Mouse (Mus musculus): ENCODE data around the gene Glp1r. TPM values are rescaled to one million over a fixed set of nuclear protein-coding genes. Genes with fewer than 3 reads are reported as not detected.

Gene Glp1r
- polyA plus RNA-seq, 1 experiment = 0.07 TPM

DNA sequence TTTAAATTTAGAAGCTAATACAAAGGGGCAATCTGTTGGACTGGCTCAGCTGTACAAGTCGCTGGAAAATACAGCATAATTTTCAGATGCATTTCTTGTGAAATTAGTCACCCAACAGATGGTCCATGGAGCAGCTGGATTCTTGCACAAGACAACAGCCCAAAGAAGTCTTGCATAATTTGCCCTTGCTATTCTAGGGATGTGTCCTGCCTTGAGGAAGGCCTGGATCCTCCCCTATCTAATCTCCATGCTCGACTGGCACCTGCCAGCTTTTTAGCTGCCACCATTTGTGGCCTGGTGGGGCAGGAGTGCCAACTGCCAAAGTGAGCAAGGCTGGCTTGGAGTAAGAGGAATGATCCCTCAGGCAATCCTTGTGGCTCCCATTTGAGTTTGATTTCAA, 75.7 kb downstream of the Glp1r start:
- H3K4me1 ChIP-seq (replicated peaks; ENCODE audit: control insufficient read depth, insufficient read depth, low read length) = peaks cover 3% of the 10 kb centered on the region; the same call in 1 of the 2 replicates

GRCm38 (mm10) chr17:30978556-30978955, 76.9 kb downstream of the Glp1r start:
- H3K36me3 ChIP-seq (ENCODE audit: control insufficient read depth, insufficient read depth, low read length) = no peaks in the 10 kb centered on the region
- peaks cover 3% of the 10 kb centered on the region; the same call in 1 of the 2 replicates for H3K4me1 ChIP-seq (replicated peaks; ENCODE audit: control insufficient read depth, insufficient read depth, low read length)
- 83% methylated on average over 10 of the region's 10 CpGs for WGBS
- no peak overlapping the region for H3K4me3 ChIP-seq (ENCODE audit: control insufficient read depth, insufficient read depth, low read length)
- no peaks in the 10 kb centered on the region for H3K27me3 ChIP-seq (ENCODE audit: control insufficient read depth, insufficient read depth, low read length)
- no peak for TF ChIP-seq CTCF (IDR thresholded peaks at IDR 0.05; ENCODE audit: borderline replicate concordance, control insufficient read depth, extremely low read depth, insufficient read depth, low read length, poor library complexity)
- no peak for TF ChIP-seq POLR2A (IDR thresholded peaks at IDR 0.05; ENCODE audit: control insufficient read depth, extremely low read depth, insufficient read depth, low read length, poor library complexity)
- no peak for DNase-seq
- H3K27ac ChIP-seq (ENCODE audit: control insufficient read depth, insufficient read depth, low read length) = no peak overlapping the region

More for the DNA sequence above, 75.7 kb downstream of the Glp1r start:
- no peak overlapping the region for H3K4me3 ChIP-seq (ENCODE audit: control insufficient read depth, insufficient read depth, low read length)
- H3K27ac ChIP-seq (ENCODE audit: control insufficient read depth, insufficient read depth, low read length) = no peak overlapping the region
- no peak for TF ChIP-seq CTCF (IDR thresholded peaks at IDR 0.05; ENCODE audit: borderline replicate concordance, control insufficient read depth, extremely low read depth, insufficient read depth, low read length, poor library complexity)
- TF ChIP-seq POLR2A (IDR thresholded peaks at IDR 0.05; ENCODE audit: control insufficient read depth, extremely low read depth, insufficient read depth, low read length, poor library complexity) = no peak
- WGBS = 89% methylated on average over 2 of the region's 2 CpGs
- no peak for DNase-seq
- H3K36me3 ChIP-seq (ENCODE audit: control insufficient read depth, insufficient read depth, low read length) = no peaks in the 10 kb centered on the region
- no peaks in the 10 kb centered on the region for H3K27me3 ChIP-seq (ENCODE audit: control insufficient read depth, insufficient read depth, low read length)

GRCm38 (mm10) chr17:30983521-30983920, 81.9 kb downstream of the Glp1r start:
- no peaks in the 10 kb centered on the region for H3K27me3 ChIP-seq (ENCODE audit: control insufficient read depth, insufficient read depth, low read length)
- no peak for DNase-seq

DNA sequence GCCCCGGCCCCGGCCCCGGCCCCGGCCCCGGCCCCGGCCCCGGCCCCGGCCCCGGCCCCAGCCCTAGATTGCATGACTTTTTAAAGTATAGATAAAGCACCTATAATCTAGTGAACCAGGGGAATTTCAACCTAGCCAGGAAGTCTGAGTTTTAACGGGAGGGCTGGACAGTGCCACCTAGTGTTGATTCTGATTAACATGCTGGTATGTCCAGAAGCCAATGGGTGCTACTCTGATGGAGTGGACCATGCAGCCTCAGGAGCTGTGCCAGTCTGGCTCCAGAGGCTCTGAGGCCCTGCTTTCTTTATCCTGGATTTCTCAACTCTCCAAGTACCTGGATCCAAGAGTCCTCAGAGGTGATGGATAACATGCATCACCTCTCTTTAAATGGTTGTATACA, 88.6 kb downstream of the Glp1r start:
- no peak overlapping the region for H3K4me3 ChIP-seq (ENCODE audit: control insufficient read depth, insufficient read depth, low read length)
- no peaks in the 10 kb centered on the region for H3K4me1 ChIP-seq (replicated peaks; ENCODE audit: control insufficient read depth, insufficient read depth, low read length)
- H3K27me3 ChIP-seq (ENCODE audit: control insufficient read depth, insufficient read depth, low read length) = no peaks in the 10 kb centered on the region
- DNase-seq = peak; percentile 19
- no peak for TF ChIP-seq POLR2A (IDR thresholded peaks at IDR 0.05; ENCODE audit: control insufficient read depth, extremely low read depth, insufficient read depth, low read length, poor library complexity)
- TF ChIP-seq CTCF (IDR thresholded peaks at IDR 0.05; ENCODE audit: borderline replicate concordance, control insufficient read depth, extremely low read depth, insufficient read depth, low read length, poor library complexity) = peak; percentile 18; the same call in 1 of the 2 replicates
- no peaks in the 10 kb centered on the region for H3K36me3 ChIP-seq (ENCODE audit: control insufficient read depth, insufficient read depth, low read length)
- no peak overlapping the region for H3K27ac ChIP-seq (ENCODE audit: control insufficient read depth, insufficient read depth, low read length)
- WGBS = 57% methylated on average over 9 of the region's 10 CpGs

More at GRCm38 (mm10) chr17:30983521-30983920, 81.9 kb downstream of the Glp1r start:
- no peaks in the 10 kb centered on the region for H3K4me1 ChIP-seq (replicated peaks; ENCODE audit: control insufficient read depth, insufficient read depth, low read length)
- WGBS = 85% methylated on average over 4 of the region's 4 CpGs
- no peak overlapping the region for H3K27ac ChIP-seq (ENCODE audit: control insufficient read depth, insufficient read depth, low read length)
- no peak overlapping the region for H3K4me3 ChIP-seq (ENCODE audit: control insufficient read depth, insufficient read depth, low read length)
- TF ChIP-seq CTCF (IDR thresholded peaks at IDR 0.05; ENCODE audit: borderline replicate concordance, control insufficient read depth, extremely low read depth, insufficient read depth, low read length, poor library complexity) (no peak), POLR2A (IDR thresholded peaks at IDR 0.05; ENCODE audit: control insufficient read depth, extremely low read depth, insufficient read depth, low read length, poor library complexity) (no peak)
- H3K36me3 ChIP-seq (ENCODE audit: control insufficient read depth, insufficient read depth, low read length) = no peaks in the 10 kb centered on the region

Other genes with a start within 250 kb of the Glp1r start
- gene Umodl1, start 52.8 kb downstream of the Glp1r start, polyA plus RNA-seq (2012; rRNA removed) = 1.5 and 2.0 TPM in 2 replicates
- 103 and 107 TPM in 2 replicates for gene Abcg1, start 155.9 kb downstream of the Glp1r start, polyA plus RNA-seq (2012; rRNA removed)
- 10.1 and 10.4 TPM in 2 replicates for gene Tff3, start 227.8 kb downstream of the Glp1r start, polyA plus RNA-seq (2012; rRNA removed)
- gene Tff2, start 242.5 kb downstream of the Glp1r start, polyA plus RNA-seq (2012; rRNA removed) = 1.4 and 2.8 TPM in 2 replicates